Mouse (Mus musculus) limb, embryonic 14.5 days (tissue): Measurements from ENCODE around the gene Slc30a5. TPM values are rescaled to one million over a fixed set of nuclear protein-coding genes. Genes with fewer than 3 reads are reported as not detected.

Experiments
- ATAC-seq: fragments of 200-750 bp; cut with Nextera tagmentation; 2 replicates; pipeline ENCODE4 v1.8.0; 2017; ENCODE audit warnings: low read depth, moderate number of reproducible peaks, moderate TSS enrichment; ENCODE audit not compliant: low FRiP score
- DNase-seq: peaks from one replicate; pipeline ENCODE4 v3.0.0-alpha.2; 2015; ENCODE audit warnings: low spot score
- H3K27ac ChIP-seq: fragments of 300-500 bp; sonication (generic); replicated peaks from 2 replicates; pipeline ENCODE4 v1.5.1; 2014; ENCODE audit warnings: low read depth, mild to moderate bottlenecking, low read length, moderate library complexity, mixed read lengths
- H3K27me3 ChIP-seq: fragments of 300-500 bp; sonication (generic); 2 replicates; pipeline ENCODE4 v1.6.1; 2014; ENCODE audit warnings: low read length, mixed read lengths; ENCODE audit not compliant: control insufficient read depth, insufficient read depth
- H3K36me3 ChIP-seq: fragments of 300-500 bp; sonication (generic); 2 replicates; pipeline ENCODE4 v1.6.1; 2014; ENCODE audit warnings: mild to moderate bottlenecking, low read length, moderate library complexity, mixed read lengths; ENCODE audit not compliant: control insufficient read depth, insufficient read depth
- H3K4me1 ChIP-seq: fragments of 300-500 bp; sonication (generic); 2 replicates; pipeline ENCODE4 v1.6.1; 2014; ENCODE audit warnings: antibody characterized with exemption, low read length, mixed read lengths; ENCODE audit not compliant: control insufficient read depth, insufficient read depth
- H3K4me2 ChIP-seq: fragments of 300-500 bp; sonication (generic); replicated peaks from 2 replicates; pipeline ENCODE4 v1.6.1; 2014; ENCODE audit warnings: low read depth, mild to moderate bottlenecking, low read length, moderate library complexity; ENCODE audit not compliant: severe bottlenecking
- H3K4me3 ChIP-seq: fragments of 300-500 bp; sonication (generic); replicated peaks from 2 replicates; pipeline ENCODE4 v1.5.1; 2014; ENCODE audit warnings: low read length
- H3K9ac ChIP-seq: fragments of 300-500 bp; sonication (generic); 2 replicates; pipeline ENCODE4 v1.6.1; 2014; ENCODE audit warnings: mild to moderate bottlenecking, low read depth, low read length, moderate library complexity; ENCODE audit not compliant: severe bottlenecking
- H3K9me3 ChIP-seq: fragments of 300-500 bp; sonication (generic); 2 replicates; pipeline ENCODE4 v1.6.1; 2016; ENCODE audit warnings: low read length; ENCODE audit not compliant: control insufficient read depth
- POLR2A ChIP-seq: fragments of 200-500 bp; IDR thresholded peaks from 2 replicates; pipeline ENCODE4 v1.8.0; 2012; ENCODE audit warnings: inconsistent platforms, mild to moderate bottlenecking, moderate library complexity, borderline replicate concordance; ENCODE audit not compliant: insufficient read depth, insufficient read length; ENCODE audit errors: extremely low read depth
- WGBS: fragments of 180-500 bp; shearing (Covaris S2); extraction: QIAGEN DNeasy Blood & Tissue Kit; methylation state at CpG from one replicate; pipeline ENCODE4 v1.1.7; 2014; 5-methylcytosine and 5-hydroxymethylcytosine counted together
- polyA plus RNA-seq, 2 experiments: library from polyadenylated mRNA; depleted of rRNA in 1 of 2; stranded (reverse) in 1 of 2; unstranded in 1 of 2; fragments of >200 nt; fragmentation: Nextera tagmentation in 1 of 2; extraction: Ambion mirVana in 1 of 2; gene quantifications; 2 replicates each; pipeline versions ENCODE4 v1.2.1 to v1.2.3; 2012 to 2014

Gene Slc30a5
- polyA plus RNA-seq, 2 experiments, result 69.2 to 70.9 TPM

DNA sequence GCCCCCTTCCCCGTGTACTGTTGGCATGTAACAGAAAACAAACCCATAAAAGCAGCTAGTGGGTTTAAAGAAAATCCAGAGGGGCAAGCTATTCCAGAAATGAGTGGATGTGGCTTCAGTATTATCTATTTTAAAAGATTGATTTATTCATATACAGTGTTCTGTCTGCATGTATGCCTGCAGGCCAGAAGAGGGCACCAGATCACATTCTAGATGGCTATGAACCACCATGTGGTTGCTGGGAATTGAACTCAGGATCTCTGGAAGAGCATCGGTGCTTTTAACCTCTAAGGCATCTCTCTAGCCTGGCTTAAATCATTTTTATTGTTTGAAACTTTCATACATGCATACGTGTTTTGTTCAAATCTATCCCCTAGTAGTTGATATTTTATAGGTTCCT, 19.9 kb upstream of the Slc30a5 start:
- ATAC-seq (no peak), DNase-seq (no peak)
- H3K4me2 ChIP-seq, result no peak overlapping the region
- no peak for TF ChIP-seq POLR2A
- H3K27ac ChIP-seq, result no peak overlapping the region
- H3K4me1 ChIP-seq, result no peaks in the 10 kb centered on the region
- no peak overlapping the region for H3K4me3 ChIP-seq
- no peaks in the 10 kb centered on the region for H3K9me3 ChIP-seq
- no peaks in the 10 kb centered on the region for H3K27me3 ChIP-seq
- no peaks in the 10 kb centered on the region for H3K36me3 ChIP-seq
- WGBS, result 67% methylated on average over 3 of the region's 3 CpGs
- no peak overlapping the region for H3K9ac ChIP-seq

GRCm38 (mm10) chr13:100849137-100849536, 15.9 kb upstream of the Slc30a5 start:
- no peak for TF ChIP-seq POLR2A
- 97% methylated on average over 3 of the region's 3 CpGs for WGBS
- H3K4me2 ChIP-seq, result no peak overlapping the region
- DNase-seq, result no peak
- no peaks in the 10 kb centered on the region for H3K4me1 ChIP-seq
- no peak overlapping the region for H3K27ac ChIP-seq
- H3K9ac ChIP-seq, result no peak overlapping the region
- H3K36me3 ChIP-seq, result no peaks in the 10 kb centered on the region
- H3K9me3 ChIP-seq, result no peaks in the 10 kb centered on the region
- H3K27me3 ChIP-seq, result no peaks in the 10 kb centered on the region
- no peak overlapping the region for H3K4me3 ChIP-seq
- ATAC-seq, result no peak

- 0 out of 2 replicates have a peak overlapping the region, but pooled peaks have one; percentile 25 for H3K4me2 ChIP-seq
- H3K4me3 ChIP-seq, result no peak overlapping the region
- H3K27me3 ChIP-seq, result no peaks in the 10 kb centered on the region
Measured at GRCm38 (mm10) chr13:100846891-100847579, 13.8 kb upstream of the Slc30a5 start.

DNA sequence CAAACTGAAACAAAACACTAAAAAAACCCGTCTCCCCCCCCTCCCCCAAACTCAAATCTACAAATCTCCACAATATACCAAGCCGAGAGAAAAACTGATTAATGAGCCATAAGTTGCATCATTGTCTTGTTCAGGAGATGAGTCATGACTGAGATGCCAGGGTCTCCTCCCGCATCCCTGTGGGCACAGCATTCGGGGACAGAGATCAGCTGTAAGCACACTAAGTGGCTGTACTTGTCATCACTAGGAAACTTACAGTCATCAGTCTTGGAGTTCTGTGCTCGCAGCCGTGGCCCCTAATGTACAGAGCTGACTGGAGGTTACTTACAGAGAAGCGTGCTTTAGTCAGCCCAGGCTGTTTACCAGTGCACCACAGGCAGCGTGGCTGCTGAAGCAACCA, 13.0 kb upstream of the Slc30a5 start:
- no peak for ATAC-seq

More at GRCm38 (mm10) chr13:100846891-100847579, 13.8 kb upstream of the Slc30a5 start:
- 64% methylated on average over 21 of the region's 21 CpGs for WGBS
- no peak for TF ChIP-seq POLR2A
- no peaks in the 10 kb centered on the region for H3K4me1 ChIP-seq
- no peaks in the 10 kb centered on the region for H3K36me3 ChIP-seq
- 0 out of 2 replicates have a peak, but pooled peaks cover 2% of the 10 kb centered on the region for H3K9me3 ChIP-seq
- DNase-seq (peak; percentile 35), ATAC-seq (peak; percentile 44; the same call in 1 of the 2 replicates)
- no peak overlapping the region for H3K9ac ChIP-seq
- H3K27ac ChIP-seq, result no peak overlapping the region

DNA sequence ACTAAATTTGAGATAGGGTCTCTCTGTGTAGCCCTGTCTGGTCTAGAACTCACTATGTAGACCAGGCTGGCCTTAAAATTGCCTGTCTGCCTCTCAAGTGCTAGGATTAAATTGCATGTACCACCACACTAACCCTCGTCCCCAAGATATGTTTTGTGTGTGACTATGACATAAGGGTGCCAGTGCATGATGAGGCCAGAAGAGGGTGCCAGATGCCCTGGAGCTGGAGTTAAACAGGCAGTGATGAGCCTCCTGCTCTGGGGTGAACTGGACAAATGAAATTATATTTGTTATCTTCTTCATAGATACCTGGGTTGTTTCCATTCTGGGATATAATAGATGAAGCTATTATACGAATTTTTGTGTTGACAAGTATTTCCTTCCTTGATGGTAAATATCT, 10.7 kb upstream of the Slc30a5 start:
- no peak for ATAC-seq
- no peak for DNase-seq
- H3K27me3 ChIP-seq, result no peaks in the 10 kb centered on the region
- no peak overlapping the region for H3K9ac ChIP-seq
- H3K4me2 ChIP-seq, result no peak overlapping the region
- H3K9me3 ChIP-seq, result 0 out of 2 replicates have a peak, but pooled peaks cover 4% of the 10 kb centered on the region
- WGBS, result 85% methylated on average over 2 of the region's 2 CpGs
- H3K4me1 ChIP-seq, result no peaks in the 10 kb centered on the region
- TF ChIP-seq POLR2A, result no peak
- no peak overlapping the region for H3K4me3 ChIP-seq
- no peaks in the 10 kb centered on the region for H3K36me3 ChIP-seq
- no peak overlapping the region for H3K27ac ChIP-seq

More for the DNA sequence above, 13.0 kb upstream of the Slc30a5 start:
- no peaks in the 10 kb centered on the region for H3K36me3 ChIP-seq
- H3K4me3 ChIP-seq, result no peak overlapping the region
- H3K9me3 ChIP-seq, result 0 out of 2 replicates have a peak, but pooled peaks cover 4% of the 10 kb centered on the region
- H3K4me2 ChIP-seq, result no peak overlapping the region
- TF ChIP-seq POLR2A, result no peak
- no peak overlapping the region for H3K27ac ChIP-seq
- no peaks in the 10 kb centered on the region for H3K4me1 ChIP-seq
- 79% methylated on average over 8 of the region's 8 CpGs for WGBS
- no peak for DNase-seq
- no peak overlapping the region for H3K9ac ChIP-seq
- H3K27me3 ChIP-seq, result no peaks in the 10 kb centered on the region
